Mouse (Mus musculus): ENCODE measurements around the gene Tmem239. TPM values are rescaled to one million over a fixed set of nuclear protein-coding genes. Genes with fewer than 3 reads are reported as not detected.

The Tmem239 gene
- total RNA-seq, 2 experiments from 2014 or later: not detected

DNA sequence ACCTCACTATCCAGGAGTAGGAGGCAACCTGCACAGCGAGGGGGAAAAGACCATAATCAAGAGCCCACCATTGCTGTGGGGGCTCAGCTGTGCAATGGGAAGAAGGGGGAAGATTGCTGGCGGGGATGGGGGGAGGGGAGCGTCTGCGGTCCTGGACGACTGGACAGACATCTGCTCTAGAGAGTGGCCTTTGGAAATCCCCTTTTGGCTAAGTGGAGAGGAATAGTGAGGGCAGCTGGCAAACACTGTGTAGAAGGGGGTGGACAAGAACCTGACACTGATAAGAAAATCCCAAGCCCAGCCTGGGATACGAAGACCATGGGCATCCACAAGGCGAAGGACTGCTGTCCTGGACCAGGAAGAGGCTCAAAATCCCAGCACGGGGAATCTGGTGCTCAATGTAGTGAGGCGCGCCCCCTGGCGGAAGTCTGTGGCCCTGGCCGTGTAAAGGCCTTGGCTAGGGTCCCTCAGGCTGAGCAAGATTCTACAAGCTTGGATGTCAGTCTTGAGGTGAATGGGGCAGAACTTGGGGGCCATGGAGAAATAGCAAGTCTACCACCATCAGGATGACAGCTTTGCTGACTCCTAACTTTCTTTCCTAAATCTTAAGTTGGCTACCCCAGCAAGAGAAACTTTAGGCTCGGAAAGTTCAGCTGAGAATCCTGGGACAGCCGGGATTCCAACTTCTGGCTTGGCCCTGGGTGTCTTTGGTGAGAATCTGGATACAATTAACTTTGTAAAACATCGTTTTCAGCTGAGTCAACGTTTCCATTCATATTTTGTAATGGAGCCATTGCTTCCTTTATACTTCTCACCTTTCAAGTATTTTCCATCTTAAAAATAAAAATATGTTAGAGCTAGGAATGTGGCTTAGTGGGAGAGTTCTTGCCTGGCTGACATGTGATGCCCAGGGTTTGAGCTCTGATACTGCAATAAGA lies 5.5 kb downstream of the Tmem239 start:
- intact Hi-C loops (cut with DNase I): loop anchor here (1.0 kb wide), 2 partner anchors 117 to 121 kb away; partner anchors contain the start of gene Ebf4

DNA sequence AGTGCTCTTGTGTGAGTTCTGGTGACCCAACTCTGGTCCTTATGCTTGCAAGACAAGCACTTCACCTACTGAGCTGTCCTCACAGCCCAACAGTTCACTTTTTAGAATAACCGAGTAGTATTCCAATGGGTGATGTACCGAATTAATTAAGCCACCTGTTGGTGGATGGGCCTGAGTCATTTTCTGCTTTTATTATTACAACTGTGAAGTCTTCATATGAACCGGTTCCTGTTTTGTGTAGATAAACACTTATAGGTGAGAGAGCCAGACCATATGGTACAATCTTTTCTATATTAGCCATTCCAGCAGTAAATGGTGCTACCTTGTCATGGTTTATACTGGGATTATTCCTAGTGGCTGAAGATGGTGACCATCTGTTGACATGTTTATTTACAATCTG lies 6.5 kb downstream of the Tmem239 start:
- intact Hi-C loops (cut with DNase I): no loop called here
- no peak for DNase-seq

More for the DNA sequence above, 5.5 kb downstream of the Tmem239 start:
- DNase-seq: peak; percentile 86 to 89

GRCm38 (mm10) chr2:130414094-130414856 lies 8.0 kb downstream of the Tmem239 start:
- intact Hi-C loops (cut with DNase I): no loop called here
- no peak for DNase-seq

DNA sequence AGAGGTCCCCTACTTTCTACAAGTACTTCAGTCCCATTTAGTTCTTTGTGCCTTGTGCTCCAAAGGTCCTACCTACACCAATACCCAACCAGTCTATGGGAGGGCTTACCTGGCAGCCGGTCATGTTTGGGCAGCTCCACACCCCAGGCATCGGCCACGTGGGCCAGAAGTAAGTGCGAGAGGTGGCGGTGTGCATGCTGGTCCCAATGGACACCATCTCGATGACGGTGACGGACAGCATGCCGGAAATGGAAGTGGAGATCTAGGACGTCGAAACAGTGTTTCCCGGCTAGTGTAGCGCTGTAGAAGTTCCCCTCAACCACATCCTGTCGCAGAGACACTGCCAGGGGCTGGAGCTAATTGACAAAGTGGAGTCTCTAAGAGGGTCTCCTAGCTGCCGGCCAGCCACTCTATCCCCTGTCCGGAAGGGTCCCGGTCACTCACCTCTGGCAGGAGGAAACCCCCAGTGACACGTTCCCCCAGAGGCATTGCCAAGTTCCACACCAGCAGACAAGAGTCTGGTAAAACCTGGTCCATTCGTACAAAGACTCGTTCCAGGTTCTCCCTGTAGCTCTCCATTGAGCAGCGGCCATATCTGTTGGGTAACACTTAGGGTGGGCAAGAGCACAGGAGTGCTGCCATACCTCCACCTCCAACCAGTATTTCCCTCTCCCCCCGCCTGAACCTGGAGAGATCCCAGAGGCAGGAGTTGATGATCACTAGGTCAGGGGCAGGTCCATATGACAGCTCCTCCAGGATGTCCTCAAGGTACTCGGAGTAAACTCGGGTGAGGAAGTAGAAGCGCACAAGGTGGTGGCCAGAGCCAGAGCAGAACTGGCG lies 15.7 kb downstream of the Tmem239 start:
- no peak for DNase-seq
- intact Hi-C loops (cut with DNase I): loop anchor here (5.0 kb wide), 1 partner anchor 245 kb away; the partner anchor contains the start of gene Snrpb

DNA sequence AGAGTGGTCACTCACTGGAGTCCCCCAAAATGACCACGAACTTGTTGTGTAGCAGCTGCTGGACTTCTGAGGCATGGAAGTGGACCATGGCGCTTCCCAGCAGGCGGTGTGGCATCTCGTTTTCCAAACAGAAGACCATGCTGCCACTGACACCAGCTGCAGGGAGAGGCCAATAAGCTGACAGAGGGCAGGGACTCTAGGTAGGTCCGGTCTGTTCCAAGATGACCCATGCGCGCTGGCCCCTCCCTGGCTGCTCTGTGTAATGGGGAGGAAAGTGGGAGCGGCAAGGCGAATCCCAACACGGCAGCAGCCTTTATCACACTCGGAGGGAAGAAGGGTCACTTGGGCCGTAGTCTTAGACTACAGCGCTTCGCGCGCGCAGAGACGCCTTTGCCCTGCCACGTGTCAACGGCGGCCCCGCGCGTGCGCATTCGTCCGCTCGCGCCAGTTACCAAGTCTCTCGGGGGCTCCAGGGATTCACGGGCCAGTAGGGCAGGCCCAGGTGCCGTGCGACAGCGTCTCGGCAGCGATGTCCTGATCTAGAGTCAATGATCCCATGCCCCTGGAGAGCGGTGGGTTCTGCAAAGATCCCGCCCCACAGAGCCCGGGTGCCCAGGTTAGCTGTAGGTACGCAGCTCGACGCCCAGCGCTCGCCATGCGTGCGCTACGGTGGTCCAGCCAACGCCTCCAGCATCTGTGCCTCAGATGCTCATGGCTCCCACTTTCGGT lies 17.3 kb downstream of the Tmem239 start:
- intact Hi-C loops (cut with DNase I): loop anchor here (2.0 to 5.0 kb wide), 2 partner anchors 27 to 246 kb away; partner anchors contain the start of genes Ptpra and Snrpb
- DNase-seq: peak in 1 of 2 experiments; percentile 77

DNA sequence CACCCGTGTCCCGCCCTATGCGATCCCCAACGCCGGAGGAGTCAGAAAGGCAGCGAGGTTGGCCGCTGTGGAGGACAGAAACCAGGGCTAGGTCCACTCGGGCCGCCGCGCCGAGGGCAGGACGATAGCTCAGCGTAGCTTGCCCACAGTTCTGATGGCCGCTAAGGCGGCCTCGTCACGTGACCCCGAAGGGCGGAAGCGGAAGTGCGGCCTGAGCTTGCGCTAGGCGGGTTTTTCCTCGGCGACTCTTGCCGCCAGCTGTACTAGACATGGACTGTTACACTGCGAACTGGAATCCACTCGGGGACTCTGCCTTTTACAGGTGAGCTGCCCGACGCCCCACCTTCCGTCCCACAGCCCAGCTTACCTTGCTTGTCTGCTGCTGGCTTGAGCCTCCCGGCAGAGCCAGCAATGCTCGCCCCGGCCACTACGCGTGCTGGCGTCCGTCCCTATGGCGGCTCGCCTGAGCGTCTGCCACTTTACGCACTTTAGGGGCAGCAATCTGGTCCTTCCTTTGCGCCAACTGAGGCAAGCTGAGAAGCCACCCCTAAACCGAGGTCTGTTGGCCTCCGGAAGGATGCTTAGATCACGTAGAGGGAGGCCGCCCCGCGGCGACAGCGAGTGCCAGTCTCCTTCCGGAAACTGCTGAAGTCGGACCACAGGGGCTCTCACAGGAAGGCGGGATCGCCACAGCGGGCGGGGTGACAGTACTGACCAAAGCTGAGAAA lies 18.0 kb downstream of the Tmem239 start, which contains the start of the genes Vps16 and Pced1a:
Gene Vps16 (plus strand): TSS at position 214 of the 728 bp plus-strand sequence.
Gene Pced1a (minus strand): TSS at position 576 of the 728 bp plus-strand sequence.
- intact Hi-C loops (cut with DNase I): loop anchor here (2.0 to 5.0 kb wide), 2 partner anchors 27 to 247 kb away; partner anchors contain the start of genes Ptpra and Snrpb
- DNase-seq: peak; percentile 94 to 96

DNA sequence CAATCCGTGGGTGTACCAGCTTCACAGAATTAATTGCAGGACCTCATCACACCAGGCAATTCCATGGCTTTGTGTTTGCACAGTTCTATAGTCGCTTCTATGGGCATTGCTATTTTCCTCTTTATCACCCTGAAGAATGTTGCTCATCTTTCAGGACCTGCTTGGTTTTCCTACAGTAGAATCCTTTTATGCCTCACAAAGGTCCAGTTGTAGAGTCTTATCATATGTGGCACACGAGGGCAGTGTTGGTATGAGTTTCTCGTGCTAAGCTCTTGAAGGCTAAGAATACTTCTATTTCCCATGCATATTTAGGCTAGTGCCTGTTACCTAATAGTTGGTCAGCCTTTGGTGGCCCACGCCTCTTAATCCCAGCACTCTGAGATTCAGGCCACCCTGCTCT lies 18.8 kb downstream of the Tmem239 start:
- intact Hi-C loops (cut with DNase I): loop anchor here (2.0 kb wide), 1 partner anchor 26 kb away; the partner anchor contains the start of gene Ptpra
- no peak for DNase-seq

DNA sequence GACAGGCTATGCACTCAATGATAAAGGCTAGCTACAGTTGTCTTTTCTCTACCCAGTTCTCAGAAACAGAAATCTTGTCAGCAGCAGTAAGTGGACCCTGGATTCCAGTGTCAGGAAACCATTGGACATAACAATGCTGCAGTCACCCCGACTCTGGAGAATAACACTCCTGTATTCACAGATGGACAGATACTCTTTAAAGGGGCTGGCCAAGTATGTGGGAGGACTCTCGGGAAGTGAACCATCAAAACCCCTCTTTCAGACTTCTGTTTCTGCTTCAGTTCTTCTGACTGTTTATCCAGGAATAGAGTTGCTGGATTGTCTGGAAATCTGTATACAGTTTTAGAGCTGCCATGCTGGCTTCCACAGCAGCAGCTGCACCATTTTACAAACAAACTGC lies 23.6 kb downstream of the Tmem239 start:
- no peak for DNase-seq
- intact Hi-C loops (cut with DNase I): no loop called here

- intact Hi-C loops (cut with DNase I): no loop called here
- DNase-seq: no peak
Observed at GRCm38 (mm10) chr2:130430484-130430883, 24.2 kb downstream of the Tmem239 start.

DNA sequence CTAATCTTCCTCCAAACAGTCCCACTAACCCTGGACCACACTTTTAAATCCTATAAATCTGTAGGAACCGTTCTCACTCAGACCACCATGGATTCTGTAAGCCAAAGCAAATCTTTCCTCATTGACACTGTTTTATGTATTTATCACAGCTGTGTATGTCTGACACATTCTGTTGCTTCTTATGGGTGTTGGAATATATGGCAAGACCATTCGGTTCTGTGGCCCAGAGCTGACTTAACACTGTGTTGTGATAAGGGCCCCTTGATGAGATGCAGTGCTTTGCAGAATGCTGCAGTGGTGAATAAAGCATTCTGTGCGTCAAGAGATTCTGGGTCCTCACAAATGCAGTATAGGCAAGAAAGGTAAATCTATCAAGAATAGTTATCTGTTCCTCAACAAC lies 25.9 kb downstream of the Tmem239 start:
- intact Hi-C loops (cut with DNase I): no loop called here
- no peak for DNase-seq

GRCm38 (mm10) chr2:130433152-130433551 lies 26.9 kb downstream of the Tmem239 start:
- no peak for DNase-seq
- intact Hi-C loops (cut with DNase I): no loop called here

DNA sequence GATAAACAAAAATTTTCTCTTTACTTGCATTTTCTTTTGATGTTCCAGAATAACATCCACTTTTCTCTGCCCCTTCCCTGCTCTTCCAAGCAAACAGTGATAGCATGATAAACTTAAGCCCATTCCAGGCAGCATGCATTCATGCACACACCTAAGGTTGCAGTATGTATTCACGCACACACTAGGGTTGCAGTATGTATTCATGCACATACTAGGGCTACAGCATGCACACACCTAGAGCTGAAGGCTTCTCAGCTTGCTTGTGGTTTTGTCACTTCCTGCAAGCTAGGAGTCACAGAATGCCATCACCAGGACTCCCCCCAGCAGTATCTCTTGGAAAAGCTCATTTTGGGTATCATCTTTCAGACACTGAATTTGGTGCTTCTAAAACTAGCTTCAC lies 30.5 kb downstream of the Tmem239 start:
- intact Hi-C loops (cut with DNase I): no loop called here
- DNase-seq: no peak

DNA sequence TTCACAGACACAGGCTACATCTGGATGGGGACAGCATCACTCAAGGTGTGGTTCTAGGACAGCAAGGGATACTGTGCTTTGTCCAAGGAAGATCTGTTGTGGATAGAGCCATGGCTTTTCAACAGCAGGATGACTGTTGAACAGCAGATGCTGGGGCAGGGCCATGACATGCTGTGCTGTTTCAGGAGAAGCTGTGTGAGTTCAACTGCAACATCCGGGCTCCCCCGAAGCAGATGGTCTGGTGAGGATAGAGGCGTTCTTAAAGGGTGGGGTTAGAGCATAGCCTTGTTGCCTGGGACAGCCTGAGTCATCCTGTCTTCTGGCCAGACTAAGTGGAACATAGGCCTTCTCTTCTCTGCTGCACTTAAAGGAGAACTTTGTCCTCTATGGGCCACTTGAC lies 32.6 kb downstream of the Tmem239 start:
- no peak for DNase-seq
- intact Hi-C loops (cut with DNase I): no loop called here

DNA sequence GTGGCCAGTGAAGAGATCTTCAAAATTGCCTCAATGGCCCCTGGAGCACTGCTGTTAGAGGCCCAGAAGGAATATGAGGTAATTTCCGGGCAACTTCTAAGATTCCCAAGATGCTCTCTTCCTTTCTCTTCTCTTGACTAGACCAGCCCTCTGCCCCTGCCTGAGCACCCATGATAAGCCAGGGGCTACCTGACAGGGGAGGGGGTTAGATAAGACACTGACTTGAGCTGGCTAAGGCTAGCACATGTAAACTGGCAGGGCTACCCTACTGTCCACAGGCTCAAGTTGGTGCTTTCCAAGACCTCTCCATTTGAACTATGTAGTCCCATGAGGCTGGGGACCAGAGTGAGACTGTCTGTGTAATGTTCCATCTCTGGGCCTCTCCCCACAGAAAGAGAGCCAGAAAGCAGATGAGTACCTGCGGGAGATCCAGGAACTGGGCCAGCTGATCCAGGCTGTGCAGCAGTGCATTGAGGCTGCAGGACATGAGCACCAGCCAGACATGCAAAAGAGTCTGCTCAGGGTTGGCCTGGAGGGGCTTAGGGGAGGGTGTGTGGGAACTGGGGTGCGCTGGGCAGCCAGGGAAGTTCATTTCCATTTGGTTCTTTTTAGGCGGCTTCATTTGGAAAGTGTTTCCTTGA lies 33.7 kb downstream of the Tmem239 start:
- DNase-seq: no peak
- intact Hi-C loops (cut with DNase I): no loop called here

GRCm38 (mm10) chr2:130442162-130442561 lies 35.9 kb downstream of the Tmem239 start:
- DNase-seq: no peak
- intact Hi-C loops (cut with DNase I): no loop called here

DNA sequence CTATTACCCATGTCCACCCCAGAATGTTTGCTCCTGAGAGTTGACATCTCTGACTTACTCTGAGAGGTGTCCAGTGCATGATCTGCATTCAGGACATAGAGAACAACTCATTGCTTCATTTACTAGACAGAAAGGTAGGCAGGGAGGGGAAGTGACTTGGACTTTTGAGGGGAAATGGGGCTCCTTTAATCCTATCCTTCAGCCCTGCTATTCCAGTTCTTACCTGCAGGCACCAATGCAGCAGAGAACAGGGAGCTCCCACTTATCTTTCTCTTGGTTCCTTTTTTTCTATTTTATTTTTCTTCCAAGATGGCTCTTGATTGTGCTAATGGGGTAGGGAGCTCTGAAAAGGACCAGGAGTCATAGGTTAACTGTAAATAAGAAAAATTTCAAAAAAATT lies 42.2 kb downstream of the Tmem239 start:
- intact Hi-C loops (cut with DNase I): loop anchor here (2.0 kb wide), 1 partner anchor 48 kb away; no protein-coding TSS in a partner anchor
- DNase-seq: no peak

- no peak for DNase-seq
- intact Hi-C loops (cut with DNase I): loop anchor here (2.0 kb wide), 1 partner anchor 48 kb away; no protein-coding TSS in a partner anchor
Observed at GRCm38 (mm10) chr2:130449021-130449793, 42.9 kb downstream of the Tmem239 start.
